Mouse (Mus musculus) effector memory CD4-positive, alpha-beta T cell, adult 7 months (primary cell): ENCODE results near the gene Phf24. TPM values are rescaled to one million over a fixed set of nuclear protein-coding genes. Genes with fewer than 3 reads are reported as not detected.

Experiments
- polyA plus RNA-seq: library from polyadenylated mRNA; unstranded; fragments of 100-300 nt; shearing (Covaris generic); gene quantifications from one replicate; pipeline ENCODE4 v1.2.1, GENCODE M21; 2017

The Phf24 gene
- 0.51 TPM for polyA plus RNA-seq

DNA sequence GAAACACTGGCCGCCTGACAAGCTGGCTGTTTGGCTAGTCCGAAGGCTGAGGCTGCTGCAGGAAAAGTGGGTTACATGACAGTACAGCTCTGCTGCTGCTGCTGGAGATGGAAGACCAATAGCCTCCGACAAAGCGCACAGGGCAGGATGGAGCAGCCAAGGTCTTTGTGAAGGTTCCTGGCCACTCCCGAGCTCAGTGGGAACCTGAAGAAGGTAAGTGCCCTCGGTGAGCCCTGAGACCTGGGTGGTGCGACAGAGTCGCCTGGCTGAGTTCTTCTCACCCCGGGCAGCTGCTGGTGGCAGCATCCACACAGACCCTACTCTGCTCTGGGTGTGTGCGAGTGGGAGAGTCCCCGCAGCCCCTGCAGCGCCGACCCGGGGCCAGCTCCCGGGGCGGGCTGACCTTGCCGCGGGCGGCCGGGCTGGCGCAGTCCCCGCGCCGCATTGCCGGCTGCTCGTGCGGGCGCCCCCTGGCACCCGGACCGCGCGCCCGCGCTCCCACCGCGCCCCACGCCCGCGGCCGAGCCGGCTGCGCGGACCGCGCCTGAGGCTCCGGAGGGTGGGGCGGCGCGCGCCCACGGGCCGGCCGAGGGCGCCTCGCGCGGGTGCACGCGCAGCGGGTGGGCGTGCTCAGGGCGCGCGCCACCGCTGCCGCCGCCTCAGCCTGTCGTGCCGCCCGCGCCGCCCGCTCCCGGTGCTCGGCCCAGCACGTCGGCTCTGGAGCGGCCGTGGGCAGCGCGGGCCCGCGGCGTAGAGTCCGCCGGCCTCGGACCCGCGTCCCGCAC lies at the start of gene Phf24:
Phf24 (plus strand) TSS at position 44 of the 785 bp plus-strand sequence.

DNA sequence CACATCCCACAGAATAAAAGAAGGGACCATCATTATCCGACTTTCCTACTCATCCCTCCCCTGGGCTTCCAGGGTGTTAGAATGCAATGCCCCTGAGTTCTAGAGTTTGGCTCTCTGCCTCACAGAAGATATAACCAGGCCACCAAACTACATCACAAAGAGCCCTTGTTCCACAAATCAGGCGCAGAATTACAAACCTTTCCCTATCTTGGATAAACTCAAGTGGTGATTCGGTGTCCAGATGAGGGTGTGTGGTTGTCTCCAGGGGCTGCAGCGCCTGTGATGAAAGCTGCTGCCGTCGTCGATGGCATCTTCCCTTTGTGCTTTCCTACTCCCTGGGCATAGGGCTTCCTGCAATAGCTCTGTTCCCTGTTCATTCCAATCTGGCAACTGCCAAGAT lies 42.3 kb upstream of the Phf24 start, which contains the start of gene Fam205c:
Fam205c (minus strand) TSS at position 101 of the 400 bp plus-strand sequence.

DNA sequence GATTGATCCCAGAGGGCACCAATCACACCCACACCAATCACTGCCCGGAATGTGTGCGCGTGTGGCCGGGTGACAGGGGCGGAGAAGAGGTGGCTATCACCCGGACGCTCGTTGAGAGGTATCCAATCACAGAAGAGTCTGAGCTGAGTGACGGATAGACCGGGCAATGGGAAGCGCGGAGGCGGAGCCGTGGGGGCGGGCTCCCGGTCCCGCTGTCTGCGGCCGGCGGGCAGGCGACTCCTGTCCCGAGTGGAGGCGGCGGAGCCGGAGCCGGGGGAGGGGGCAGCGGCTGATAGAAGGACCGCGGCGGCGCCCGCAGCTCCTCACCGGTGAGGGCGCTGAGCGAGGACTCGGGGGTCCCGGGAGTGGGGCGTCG lies 33.2 kb downstream of the Phf24 start, which contains the start of gene Dnajb5:
Dnajb5 (plus strand) TSS at position 139 of the 376 bp plus-strand sequence.

DNA sequence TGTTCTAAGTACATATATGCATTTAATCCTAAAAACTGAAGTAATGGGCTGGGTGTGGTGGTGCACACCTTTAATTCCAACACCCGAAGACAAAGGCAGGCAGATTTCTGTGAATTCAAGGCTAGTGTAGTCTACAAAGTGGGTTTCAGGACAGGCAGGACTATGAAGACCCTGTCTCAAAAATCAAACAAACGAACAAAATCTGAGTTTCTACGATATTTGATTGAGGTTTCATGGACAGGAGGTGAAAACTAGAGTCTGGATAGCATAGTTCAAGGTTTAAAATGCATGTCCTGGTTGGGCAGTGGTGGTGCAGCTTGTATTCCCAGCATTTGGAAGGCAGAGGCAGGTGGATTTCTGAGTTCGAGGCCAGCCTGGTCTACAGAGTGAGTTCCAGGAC lies 52.8 kb downstream of the Phf24 start, which contains the start of gene 1700022I11Rik:
1700022I11Rik (plus strand) TSS at position 301 of the 400 bp plus-strand sequence.

Other genes with a start within 250 kb of the Phf24 start
- not detected for gene 4930578G10Rik, start 181.1 kb upstream of the Phf24 start, polyA plus RNA-seq
- gene Ccl19, start 160.1 kb upstream of the Phf24 start, polyA plus RNA-seq: not detected
- not detected for gene Ccl21a, start 142.7 kb upstream of the Phf24 start, polyA plus RNA-seq
- not detected for gene Fam205a1, start 62.8 kb upstream of the Phf24 start, polyA plus RNA-seq
- gene Gm12394, start 59.9 kb upstream of the Phf24 start, polyA plus RNA-seq: 0.15 TPM
- not detected for gene Fam205c, start 42.4 kb upstream of the Phf24 start, polyA plus RNA-seq
- 17.1 TPM for gene Dnajb5, start 33.2 kb downstream of the Phf24 start, polyA plus RNA-seq
- not detected for gene 1700022I11Rik, start 52.9 kb downstream of the Phf24 start, polyA plus RNA-seq
- gene Vcp, start 83.8 kb downstream of the Phf24 start, polyA plus RNA-seq: 260 TPM
- 19.1 TPM for gene Fancg, start 93.8 kb downstream of the Phf24 start, polyA plus RNA-seq
- gene Pigo, start 109.2 kb downstream of the Phf24 start, polyA plus RNA-seq: 38.8 TPM
- gene Stoml2, start 115.0 kb downstream of the Phf24 start, polyA plus RNA-seq: 80.4 TPM
- 9.8 TPM for gene Fam214b, start 129.6 kb downstream of the Phf24 start, polyA plus RNA-seq
- gene Unc13b, start 142.3 kb downstream of the Phf24 start, polyA plus RNA-seq: 4.5 TPM